Mouse (Mus musculus): ENCODE measurements around the gene Sirt3. TPM values are rescaled to one million over a fixed set of nuclear protein-coding genes. Genes with fewer than 3 reads are reported as not detected.
A peak's percentile ranks its signal among the peaks of the same experiment; 100 is the strongest.

Sirt3 gene
- total RNA-seq, 2 experiments from 2014 or later, result 75.3 to 75.8 TPM

GRCm38 (mm10) chr7:140853386-140853785, 28.7 kb downstream of the Sirt3 start:
- DNase-seq (ENCODE audit: low spot score in 2 of 2), result no peak

DNA sequence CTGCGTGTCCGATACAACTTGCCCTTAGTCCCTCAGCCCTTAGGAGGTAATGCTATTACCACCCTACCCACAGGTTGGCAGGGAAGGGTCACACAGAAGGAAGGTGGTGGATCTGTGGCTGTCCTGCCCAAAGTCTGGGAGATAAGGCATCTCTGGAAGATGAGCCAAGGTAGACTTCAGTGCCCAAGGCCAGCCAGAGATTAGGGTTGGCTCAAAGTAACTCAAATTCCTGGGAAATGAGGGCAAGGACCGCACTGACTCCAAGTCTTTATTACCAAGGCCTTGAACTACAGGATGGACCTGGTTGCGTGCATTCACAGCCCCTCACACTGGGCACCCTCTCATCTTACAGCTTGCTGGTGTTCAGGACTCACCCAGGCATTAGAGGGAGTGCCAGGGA, 30.2 kb downstream of the Sirt3 start:
- DNase-seq (ENCODE audit: low spot score in 2 of 2), result no peak

GRCm38 (mm10) chr7:140848591-140848990, 33.5 kb downstream of the Sirt3 start:
- no peak for DNase-seq (ENCODE audit: low spot score in 2 of 2)

DNA sequence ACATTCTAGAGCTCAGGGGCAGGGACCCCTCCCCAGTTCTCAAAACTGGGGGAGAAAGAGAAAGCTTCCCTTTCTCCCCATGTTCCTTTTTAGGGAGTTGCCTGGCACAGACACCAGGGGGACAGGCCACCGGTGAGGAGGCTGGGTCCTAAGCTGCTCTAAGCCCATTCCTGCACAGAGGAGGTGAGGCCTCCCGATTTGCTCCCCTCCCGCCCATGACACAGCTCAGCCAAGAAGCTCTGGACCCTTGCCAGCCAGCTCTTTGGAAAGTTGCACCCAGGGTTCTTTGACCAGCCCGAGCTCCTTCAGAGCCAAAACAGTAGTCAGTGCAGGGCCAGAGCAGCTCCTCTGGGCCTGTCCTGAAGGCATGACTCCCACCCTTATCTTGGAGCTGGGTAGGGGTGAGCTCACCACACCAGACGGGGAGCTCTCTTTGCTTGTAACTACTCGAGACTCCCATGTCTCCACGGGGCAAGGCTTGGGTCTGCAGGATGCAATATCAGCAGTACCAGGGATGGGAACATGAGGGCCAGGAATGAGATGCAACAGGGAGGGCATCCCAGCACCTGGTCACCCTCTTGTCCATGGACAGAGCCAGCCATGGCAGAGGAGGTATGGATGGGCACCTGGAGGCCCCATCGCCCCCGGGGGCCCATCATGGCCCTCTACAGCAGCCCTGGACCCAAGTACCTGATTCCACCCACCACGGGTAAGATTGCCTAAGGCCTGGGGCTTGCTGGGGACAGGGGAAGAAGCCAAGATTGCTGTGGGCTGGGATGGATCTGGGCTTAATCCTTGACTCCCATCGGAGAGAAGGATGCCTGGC, 34.1 kb downstream of the Sirt3 start, which contains the start of gene Odf3:
TSS of gene Odf3 (plus strand) at position 51 of the 826 bp plus-strand sequence.
- no peak for DNase-seq (ENCODE audit: low spot score in 2 of 2)

GRCm38 (mm10) chr7:140846676-140847075, 35.4 kb downstream of the Sirt3 start:
- no peak for DNase-seq (ENCODE audit: low spot score in 2 of 2)

- no peak for DNase-seq (ENCODE audit: low spot score in 2 of 2)
These were observed 36.4 kb downstream of the Sirt3 start for GRCm38 (mm10) chr7:140845683-140846082.

GRCm38 (mm10) chr7:140844905-140845665, 37.0 kb downstream of the Sirt3 start, which contains the start of gene Scgb1c1:
Gene Scgb1c1 (plus strand): TSS chr7:140845547.
- peak; percentile 77 to 92 for DNase-seq (ENCODE audit: low spot score in 2 of 2)

GRCm38 (mm10) chr7:140843806-140844205, 38.3 kb downstream of the Sirt3 start:
- no peak for DNase-seq (ENCODE audit: low spot score in 2 of 2)

- DNase-seq (ENCODE audit: low spot score in 2 of 2), result peak in 1 of 2 experiments; percentile 67
These were observed 41.1 kb downstream of the Sirt3 start for GRCm38 (mm10) chr7:140840750-140841735.

DNA sequence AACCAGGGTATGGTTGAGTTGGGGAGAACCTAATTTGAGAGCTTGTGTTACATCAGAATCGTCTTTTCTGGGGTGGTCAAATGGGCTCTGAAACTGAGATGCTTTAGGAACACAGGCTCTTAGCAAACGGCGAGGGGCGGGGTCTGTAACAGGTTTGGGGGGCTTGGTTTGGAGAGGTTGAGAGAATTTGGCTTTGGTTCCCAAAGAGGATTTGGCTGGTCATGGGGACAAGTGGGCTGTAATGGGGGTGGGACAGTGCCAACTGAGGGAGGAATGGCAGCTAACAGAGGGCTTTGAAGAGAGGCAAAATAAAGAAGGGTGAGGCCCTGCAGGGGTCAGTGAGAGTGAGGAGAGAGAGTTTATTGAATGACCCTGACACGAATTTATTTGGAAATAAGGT, 42.6 kb downstream of the Sirt3 start:
- no peak for DNase-seq (ENCODE audit: low spot score in 2 of 2)

- peak; percentile 62 to 81 for DNase-seq (ENCODE audit: low spot score in 2 of 2)
These were observed 45.6 kb downstream of the Sirt3 start for GRCm38 (mm10) chr7:140836243-140837115.

- DNase-seq (ENCODE audit: low spot score in 2 of 2), result no peak
These were observed 46.4 kb downstream of the Sirt3 start for GRCm38 (mm10) chr7:140835758-140836087.

GRCm38 (mm10) chr7:140834968-140835757, 46.9 kb downstream of the Sirt3 start, which contains the start of gene Urah:
Gene Urah (plus strand): TSS chr7:140835018.
- no peak for DNase-seq (ENCODE audit: low spot score in 2 of 2)

- DNase-seq (ENCODE audit: low spot score in 2 of 2), result no peak
These were observed 48.8 kb downstream of the Sirt3 start for GRCm38 (mm10) chr7:140833341-140833740.

DNA sequence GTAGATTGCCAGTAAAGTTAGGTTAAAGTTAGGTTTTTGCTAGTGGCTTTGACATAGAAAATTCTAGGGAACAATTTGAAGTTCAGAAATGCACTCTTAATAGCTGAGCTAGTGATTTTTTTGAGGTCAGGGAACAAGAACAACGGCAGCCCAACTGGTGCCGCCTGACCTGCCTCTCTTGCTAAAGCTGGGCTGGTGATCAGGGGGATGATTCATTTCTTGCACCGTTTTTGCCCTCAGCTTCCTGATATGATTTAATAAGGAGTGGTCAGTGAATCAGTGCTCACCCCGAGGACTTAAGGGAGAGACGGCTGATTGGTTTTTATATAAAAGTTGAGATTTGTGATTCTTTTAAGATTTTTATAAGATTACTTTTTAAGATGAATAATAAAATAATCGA, 50.7 kb downstream of the Sirt3 start:
- DNase-seq (ENCODE audit: low spot score in 2 of 2), result no peak

GRCm38 (mm10) chr7:140828171-140828881, 53.8 kb downstream of the Sirt3 start:
- DNase-seq (ENCODE audit: low spot score in 2 of 2), result peak; percentile 59 to 84

GRCm38 (mm10) chr7:140822731-140823130, 59.4 kb downstream of the Sirt3 start:
- DNase-seq (ENCODE audit: low spot score in 2 of 2), result no peak

DNA sequence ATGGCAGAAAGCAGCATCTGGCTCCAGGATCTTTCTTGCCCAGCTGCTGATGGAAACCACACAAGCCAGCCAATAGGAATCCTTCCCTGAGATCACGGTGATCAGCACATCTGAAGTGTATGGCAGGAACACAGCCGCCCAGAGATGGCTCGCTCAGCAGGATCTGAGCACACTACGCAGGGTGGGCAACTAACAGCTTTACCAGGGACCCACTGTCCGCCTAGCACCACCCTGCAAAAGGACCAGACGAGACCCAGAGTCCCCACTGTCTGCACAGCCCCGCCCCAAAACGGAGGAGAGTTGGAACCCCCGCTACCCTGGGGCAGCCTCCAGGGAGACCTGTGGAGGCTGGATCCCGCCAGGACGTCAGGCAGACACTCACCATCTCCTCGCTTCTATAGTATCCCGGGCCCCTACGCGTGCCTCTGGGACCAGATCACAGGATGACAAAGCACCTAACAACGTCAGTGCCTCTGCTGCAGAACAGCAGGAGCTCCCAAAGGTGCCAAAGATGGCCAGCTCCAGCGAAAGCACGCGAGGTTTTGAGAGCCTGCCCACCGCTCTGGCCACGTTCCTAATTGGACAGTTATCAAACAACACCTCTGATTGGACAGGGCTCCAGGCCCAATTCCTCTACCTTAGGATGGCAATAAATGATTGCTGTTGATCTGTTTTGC, 60.3 kb downstream of the Sirt3 start, which contains the start of gene Zfp941:
TSS of gene Zfp941 (minus strand) at position 526 of the 677 bp plus-strand sequence.
- DNase-seq (ENCODE audit: low spot score in 2 of 2), result peak; percentile 54 to 57

Data from layer of hippocampus, adult 18-20 months (tissue).